In the genomic region with DNA sequence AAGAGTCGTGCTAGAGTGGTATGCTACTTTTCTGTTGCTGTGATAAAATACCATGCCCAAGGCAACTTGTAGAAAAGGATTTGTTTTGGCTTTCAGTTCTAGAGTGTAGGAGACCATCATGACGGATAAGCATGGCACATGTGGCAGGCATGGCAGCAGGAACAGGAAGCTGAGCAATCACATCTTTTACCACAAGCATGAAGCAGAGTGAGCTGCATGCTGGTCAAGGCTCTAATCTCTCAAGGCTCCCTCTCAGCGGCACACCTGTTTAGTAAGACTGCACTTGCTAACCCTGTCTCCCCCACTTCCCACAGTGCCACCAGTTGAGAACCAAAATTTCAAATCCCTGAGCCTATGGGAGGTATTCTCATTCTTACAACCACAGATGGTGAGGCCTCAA, we compare ENCODE assay signal across 21 mouse cellular contexts.
DNase-seq lines count a peak whose midpoint lies in the region; ATAC-seq lines count a peak whose summit lies in the region.
"Had no signal": no experiment of that assay in that cellular context is flagged by ENCODE, and none has a peak within 500 bp of the region (broad histone marks: within the 10 kb centered on the region; RNA-seq: fewer than 3 reads in every experiment).

No protein-coding gene starts in this region.

- peak overlapping the region; percentile 99 for H3K27ac ChIP-seq in heart, embryonic 16.5 days (ENCODE audit: low read length)
- H3K27ac ChIP-seq in neural tube, embryonic 13.5 days (replicated peaks): peak overlapping the region; percentile 89
- H3K27ac ChIP-seq in liver, embryonic 11.5 days (ENCODE audit: low read depth, low read length): no peak overlapping the region
- H3K27ac ChIP-seq: kidney, postnatal 0 days had no signal

- DNase-seq in heart, adult 18-20 months: no peak
- DNase-seq in thymus, postnatal 14 days: peak; percentile 18
- no peak for DNase-seq in thymus, adult 18-20 months
- no peak for DNase-seq in liver, embryonic 11.5 days (ENCODE audit: low spot score)
- DNase-seq: adrenal gland, adult 8-10 months; cerebellum, adult 11-12 months; gastrocnemius, postnatal 36 days; layer of hippocampus, postnatal 36 days; liver; lung, adult 18-20 months; lung, postnatal 4 days; midbrain, embryonic 14.5 days; right cerebral cortex, adult 18-20 months had no signal

- peaks cover 43% of the 10 kb centered on the region for H3K4me1 ChIP-seq in heart, embryonic 16.5 days (ENCODE audit: control insufficient read depth, insufficient read depth, low read length)
- H3K4me1 ChIP-seq in neural tube, embryonic 13.5 days (replicated peaks): peaks cover 35% of the 10 kb centered on the region
- H3K4me1 ChIP-seq in liver, embryonic 11.5 days (replicated peaks; ENCODE audit: control insufficient read depth, insufficient read depth, low read length): peaks cover 32% of the 10 kb centered on the region

- H3K9me3 ChIP-seq in heart, embryonic 16.5 days (replicated peaks; ENCODE audit: control insufficient read depth, low read length): no peaks in the 10 kb centered on the region
- no peaks in the 10 kb centered on the region for H3K9me3 ChIP-seq in neural tube, embryonic 13.5 days
- no peaks in the 10 kb centered on the region for H3K9me3 ChIP-seq in liver, embryonic 11.5 days (ENCODE audit: control insufficient read depth, low read length)
- H3K9me3 ChIP-seq: forebrain, embryonic 15.5 days had no signal

- 66% methylated on average over 3 of the region's 3 CpGs for WGBS in heart, embryonic 16.5 days
- WGBS in neural tube, embryonic 13.5 days: 93% methylated on average over 3 of the region's 3 CpGs
- 68% methylated on average over 3 of the region's 3 CpGs for WGBS in liver, embryonic 11.5 days

- H3K4me3 ChIP-seq in heart, embryonic 16.5 days (ENCODE audit: low read length): no peak overlapping the region
- H3K4me3 ChIP-seq in neural tube, embryonic 13.5 days: no peak overlapping the region
- no peak overlapping the region for H3K4me3 ChIP-seq in liver, embryonic 11.5 days (ENCODE audit: low read depth, low read length)
- H3K4me3 ChIP-seq: erythroblast, embryonic 14.5 days; forebrain, embryonic 15.5 days; myocyte had no signal

- H3K9ac ChIP-seq in heart, embryonic 16.5 days (ENCODE audit: low read length): no peak overlapping the region
- no peak overlapping the region for H3K9ac ChIP-seq in neural tube, embryonic 13.5 days
- H3K9ac ChIP-seq in liver, embryonic 11.5 days (ENCODE audit: low read depth, low read length): no peak overlapping the region
- H3K9ac ChIP-seq: forebrain, embryonic 15.5 days had no signal

- ATAC-seq in heart, embryonic 16.5 days (replicated peaks; ENCODE audit: extremely low read depth, insufficient read depth, low FRiP score): no peak
- peak; percentile 51 for ATAC-seq in granulocyte monocyte progenitor cell, adult 5-6 weeks (replicated peaks; ENCODE audit: poor library complexity, severe bottlenecking)
- ATAC-seq in neural tube, embryonic 13.5 days (ENCODE audit: low read depth): no peak
- no peak for ATAC-seq in liver, embryonic 11.5 days (replicated peaks; ENCODE audit: low FRiP score)
- ATAC-seq: forebrain, embryonic 15.5 days; intestine, embryonic 16.5 days had no signal

- peaks cover 5% of the 10 kb centered on the region; the same call in 1 of the 2 replicates for H3K36me3 ChIP-seq in heart, embryonic 16.5 days (ENCODE audit: control insufficient read depth, insufficient read depth)
- no peaks in the 10 kb centered on the region for H3K36me3 ChIP-seq in neural tube, embryonic 13.5 days
- no peaks in the 10 kb centered on the region for H3K36me3 ChIP-seq in liver, embryonic 11.5 days (ENCODE audit: control insufficient read depth, insufficient read depth, low read length)
- H3K36me3 ChIP-seq: forebrain, embryonic 15.5 days had no signal

- no peak overlapping the region for H3K4me2 ChIP-seq in heart, embryonic 16.5 days (ENCODE audit: low read depth, low read length)
- no peak overlapping the region for H3K4me2 ChIP-seq in neural tube, embryonic 13.5 days
- no peak overlapping the region for H3K4me2 ChIP-seq in liver, embryonic 11.5 days
- H3K4me2 ChIP-seq: forebrain, embryonic 15.5 days had no signal

- no peaks in the 10 kb centered on the region for H3K27me3 ChIP-seq in heart, embryonic 16.5 days (ENCODE audit: control insufficient read depth, insufficient read depth, low read length)
- no peaks in the 10 kb centered on the region for H3K27me3 ChIP-seq in neural tube, embryonic 13.5 days
- no peaks in the 10 kb centered on the region for H3K27me3 ChIP-seq in liver, embryonic 11.5 days (replicated peaks; ENCODE audit: control insufficient read depth, insufficient read depth, low read length)
- H3K27me3 ChIP-seq: forebrain, embryonic 15.5 days had no signal
